Mouse (Mus musculus) heart, embryonic 10.5 days (tissue): ENCODE measurements around the gene Mrpl52. TPM values are rescaled to one million over a fixed set of nuclear protein-coding genes. Genes with fewer than 3 reads are reported as not detected.

ENCODE experiments used
- DNase-seq: peaks from one replicate; pipeline ENCODE4 v3.0.0-alpha.2; 2017; ENCODE audit warnings: low spot score
- H3K27ac ChIP-seq: fragments of 300-500 bp; sonication (generic); 2 replicates; pipeline ENCODE4 v1.5.1; 2016; ENCODE audit warnings: mild to moderate bottlenecking
- H3K27me3 ChIP-seq: fragments of 300-500 bp; sonication (generic); 2 replicates; pipeline ENCODE4 v1.6.1; 2016; ENCODE audit warnings: mild to moderate bottlenecking; ENCODE audit not compliant: poor library complexity, insufficient read depth, severe bottlenecking
- H3K36me3 ChIP-seq: fragments of 300-500 bp; sonication (generic); 2 replicates; pipeline ENCODE4 v1.6.1; 2016; ENCODE audit warnings: mild to moderate bottlenecking, moderate library complexity
- H3K4me1 ChIP-seq: fragments of 300-500 bp; sonication (generic); 2 replicates; pipeline ENCODE4 v1.6.1; 2016; ENCODE audit warnings: mild to moderate bottlenecking
- H3K4me3 ChIP-seq: fragments of 300-500 bp; sonication (generic); 2 replicates; pipeline ENCODE4 v1.5.1; 2016; ENCODE audit warnings: mild to moderate bottlenecking, moderate library complexity
- H3K9me3 ChIP-seq: fragments of 300-500 bp; sonication (generic); 2 replicates; pipeline ENCODE4 v1.6.1; 2016; ENCODE audit warnings: mild to moderate bottlenecking, moderate library complexity
- WGBS: fragments of 180-500 bp; shearing (Covaris S2); methylation state at CpG from one replicate; pipeline ENCODE4 v1.1.7; 2016; 5-methylcytosine and 5-hydroxymethylcytosine counted together
- polyA plus RNA-seq: library from polyadenylated mRNA; unstranded; fragments of >200 nt; fragmentation: Nextera tagmentation; extraction: Ambion mirVana; gene quantifications from 2 replicates; pipeline ENCODE4 v1.2.1, GENCODE M21; 2016

The Mrpl52 gene
- polyA plus RNA-seq: 222 and 228 TPM in 2 replicates

DNA sequence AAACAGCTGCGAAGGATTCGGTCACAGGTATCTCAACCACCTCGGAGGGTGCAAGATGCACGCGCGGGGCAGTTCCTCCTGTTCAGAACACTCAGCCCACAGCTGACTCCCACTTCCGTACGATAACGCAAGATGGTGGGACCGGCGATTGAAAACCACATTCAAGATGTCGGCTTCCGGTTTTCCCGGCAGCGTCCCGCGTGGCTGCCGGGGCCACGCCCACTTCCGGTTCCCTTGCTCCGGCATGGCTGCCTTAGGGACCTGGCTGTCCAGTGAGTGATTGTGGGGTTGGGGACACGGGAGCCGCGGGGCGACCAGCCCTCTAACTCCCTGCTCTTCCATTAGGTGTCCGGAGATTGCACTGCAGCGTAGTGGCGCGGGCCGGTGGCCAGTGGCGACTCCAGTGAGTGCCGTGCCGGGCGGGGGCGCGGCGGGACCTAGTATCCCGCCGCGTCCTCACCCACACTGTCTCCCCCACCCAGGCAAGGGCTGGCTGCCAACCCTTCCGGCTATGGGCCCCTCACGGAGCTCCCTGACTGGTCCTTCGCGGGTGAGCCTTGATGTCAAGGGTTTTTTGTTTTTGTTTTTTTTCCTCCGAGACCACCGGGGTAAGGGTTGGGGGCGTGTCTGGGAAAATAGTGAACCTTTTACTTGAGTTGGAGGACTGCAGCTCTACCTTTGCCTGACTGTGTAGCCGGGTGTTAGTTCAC lies at the start of gene Mrpl52:
TSS of gene Mrpl52 (plus strand) at position 221 of the 710 bp plus-strand sequence.
- Histone ChIP-seq H3K4me3 (peak within 1 kb of the TSS; percentile 80), H3K4me1 (peaks cover 25% of the 10 kb centered on the region), H3K9me3 (no peaks in the 10 kb centered on the region; the same call in 1 of the 2 replicates), H3K27ac (peak within 1 kb of the TSS; percentile 91), H3K36me3 (peaks cover 14% of the 10 kb centered on the region; the same call in 1 of the 2 replicates), H3K27me3 (no peaks in the 10 kb centered on the region)
- DNase-seq: peak; percentile 97
- WGBS: under 1% methylated on average over 48 of the region's 48 CpGs

DNA sequence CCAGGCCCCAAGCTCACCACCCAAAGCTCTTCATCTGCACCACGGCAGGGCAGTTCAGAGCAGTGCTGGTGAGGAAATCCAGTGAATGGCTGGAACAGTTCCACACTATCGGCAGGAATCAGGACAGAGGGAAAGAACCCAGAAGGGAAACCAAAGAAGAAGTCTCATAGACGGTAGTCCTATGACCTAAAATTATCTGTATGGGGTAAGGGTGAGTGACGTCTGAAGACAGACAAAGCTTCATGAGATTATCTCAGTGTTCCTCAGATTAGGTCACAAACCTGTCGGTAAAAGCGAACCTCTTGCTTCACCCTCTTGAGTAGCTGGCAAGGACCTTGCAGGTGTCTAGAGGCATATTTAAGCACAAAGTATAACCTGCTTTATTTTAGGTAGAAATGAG lies 49.5 kb upstream of the Mrpl52 start:
- Histone ChIP-seq H3K9me3 (no peaks in the 10 kb centered on the region), H3K27me3 (no peaks in the 10 kb centered on the region), H3K36me3 (peaks cover 7% of the 10 kb centered on the region; the same call in 1 of the 2 replicates), H3K4me1 (no peaks in the 10 kb centered on the region), H3K4me3 (no peak overlapping the region), H3K27ac (no peak overlapping the region)
- DNase-seq: no peak
- 71% methylated on average over 6 of the region's 6 CpGs for WGBS

DNA sequence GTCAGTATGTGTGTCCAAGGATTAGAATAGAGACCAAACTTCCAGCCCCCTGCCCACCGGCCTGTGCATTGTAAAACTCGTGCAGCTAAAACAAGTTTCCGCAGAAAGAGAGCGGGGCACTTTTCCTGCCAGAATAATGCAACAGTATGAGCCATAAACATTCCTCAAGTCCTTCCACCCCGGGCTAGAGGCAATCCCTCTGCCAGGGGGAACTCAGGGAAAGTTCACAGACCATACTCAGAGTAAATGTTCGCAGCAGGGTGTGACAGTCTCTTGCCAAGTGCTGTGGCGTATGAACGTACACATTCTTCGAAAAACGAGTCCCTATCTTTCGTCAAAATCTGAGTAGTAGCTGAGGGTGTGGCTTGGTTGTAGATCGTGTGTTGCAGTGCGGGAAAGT lies 47.1 kb upstream of the Mrpl52 start:
- no peak for DNase-seq
- H3K27me3 ChIP-seq: no peaks in the 10 kb centered on the region
- 84% methylated on average over 13 of the region's 13 CpGs for WGBS

DNA sequence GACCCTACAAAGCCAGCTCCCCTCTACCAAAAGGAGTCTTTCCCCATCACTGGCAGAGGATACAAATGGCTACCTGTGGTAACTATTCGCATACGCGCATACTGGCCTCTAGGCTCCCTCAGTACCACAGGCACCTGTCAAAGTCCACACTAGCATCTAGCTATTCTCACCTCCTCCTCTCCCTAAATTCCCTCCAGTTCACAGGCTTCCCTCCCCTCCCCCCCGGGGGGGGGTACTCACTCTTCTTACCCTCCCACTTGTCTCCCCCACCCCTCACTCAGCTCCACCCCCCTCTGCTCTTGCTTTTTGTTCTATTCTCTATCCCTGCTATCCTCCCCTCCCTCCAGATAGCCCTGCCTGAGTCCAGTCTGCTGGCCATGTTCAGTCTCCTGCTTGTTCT lies 46.1 kb upstream of the Mrpl52 start:
- 71% methylated on average over 4 of the region's 4 CpGs for WGBS
- Histone ChIP-seq H3K4me3 (no peak overlapping the region), H3K27me3 (no peaks in the 10 kb centered on the region), H3K9me3 (no peaks in the 10 kb centered on the region), H3K4me1 (no peaks in the 10 kb centered on the region), H3K36me3 (no peaks in the 10 kb centered on the region), H3K27ac (no peak overlapping the region)
- no peak for DNase-seq

More for the DNA sequence above, 47.1 kb upstream of the Mrpl52 start:
- Histone ChIP-seq H3K4me3 (no peak overlapping the region), H3K36me3 (no peaks in the 10 kb centered on the region), H3K27ac (no peak overlapping the region), H3K9me3 (no peaks in the 10 kb centered on the region), H3K4me1 (no peaks in the 10 kb centered on the region)

DNA sequence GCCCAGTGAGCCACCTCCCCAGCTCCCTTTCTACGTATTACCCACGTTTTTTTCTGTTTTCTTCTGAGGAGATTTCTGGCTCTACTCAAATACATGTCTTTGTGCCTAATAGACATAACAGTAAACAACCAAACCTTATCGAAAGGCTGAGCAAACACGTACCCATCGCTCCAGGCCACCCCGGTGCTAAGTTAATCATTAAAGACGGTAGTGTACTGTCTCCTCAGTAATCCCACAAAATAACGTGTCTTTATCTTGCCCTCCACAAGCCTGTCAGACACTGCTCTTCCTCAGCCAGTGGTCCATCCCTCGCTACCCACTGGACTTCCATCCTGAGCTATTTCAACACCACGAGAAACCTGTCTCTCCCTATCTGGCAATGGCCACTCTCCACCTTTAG lies 44.9 kb upstream of the Mrpl52 start:
- Histone ChIP-seq H3K27ac (no peak overlapping the region), H3K4me3 (no peak overlapping the region), H3K9me3 (no peaks in the 10 kb centered on the region), H3K36me3 (no peaks in the 10 kb centered on the region), H3K4me1 (no peaks in the 10 kb centered on the region), H3K27me3 (no peaks in the 10 kb centered on the region)
- WGBS: 79% methylated on average over 10 of the region's 10 CpGs
- no peak for DNase-seq

DNA sequence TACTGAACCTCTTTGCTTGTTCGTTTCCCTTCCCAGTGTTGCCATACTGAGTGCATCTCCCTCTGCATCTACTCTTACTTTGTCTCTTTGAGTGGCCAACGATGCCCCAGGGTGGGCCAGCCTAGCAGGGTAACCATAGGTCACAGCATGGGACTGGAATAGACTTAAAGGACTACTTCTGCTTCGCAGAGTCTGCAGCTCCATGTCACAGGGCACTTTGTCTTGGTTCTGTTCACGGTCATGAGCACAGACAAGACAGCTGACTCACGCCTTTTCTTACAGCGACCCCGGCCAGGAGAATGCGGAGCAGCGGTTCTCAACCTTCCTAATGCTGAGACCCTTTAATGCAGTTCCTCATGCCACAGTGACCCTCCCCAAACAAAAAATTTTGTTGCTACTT lies 44.1 kb upstream of the Mrpl52 start:
- Histone ChIP-seq H3K27me3 (no peaks in the 10 kb centered on the region), H3K4me3 (no peak overlapping the region), H3K36me3 (no peaks in the 10 kb centered on the region), H3K4me1 (no peaks in the 10 kb centered on the region), H3K27ac (no peak overlapping the region), H3K9me3 (no peaks in the 10 kb centered on the region)
- DNase-seq: no peak
- 83% methylated on average over 9 of the region's 9 CpGs for WGBS

DNA sequence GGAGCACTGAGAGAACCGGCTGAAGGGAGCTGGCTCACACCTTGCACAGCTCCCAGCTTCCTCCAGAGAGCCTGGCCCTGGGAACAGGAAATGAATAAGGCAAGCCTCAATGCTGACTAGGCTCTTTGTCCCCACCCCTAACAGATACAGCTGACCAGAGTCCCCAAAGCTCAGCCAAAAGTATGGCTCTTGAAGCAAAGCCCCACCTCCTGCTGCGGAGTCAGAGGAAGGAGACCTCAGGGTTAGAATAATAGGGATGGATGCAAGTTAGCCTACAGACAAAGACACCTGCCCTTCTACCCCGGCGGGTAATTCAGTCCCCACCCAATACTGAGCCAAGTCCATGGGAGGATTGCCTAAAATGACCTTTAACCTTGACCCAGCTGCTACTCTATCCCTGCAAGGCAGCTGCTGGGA lies 43.3 kb upstream of the Mrpl52 start:
- Histone ChIP-seq H3K9me3 (no peaks in the 10 kb centered on the region), H3K4me3 (no peak overlapping the region), H3K27me3 (no peaks in the 10 kb centered on the region), H3K36me3 (no peaks in the 10 kb centered on the region), H3K27ac (no peak overlapping the region), H3K4me1 (no peaks in the 10 kb centered on the region)
- 60% methylated on average over 4 of the region's 4 CpGs for WGBS
- DNase-seq: no peak

DNA sequence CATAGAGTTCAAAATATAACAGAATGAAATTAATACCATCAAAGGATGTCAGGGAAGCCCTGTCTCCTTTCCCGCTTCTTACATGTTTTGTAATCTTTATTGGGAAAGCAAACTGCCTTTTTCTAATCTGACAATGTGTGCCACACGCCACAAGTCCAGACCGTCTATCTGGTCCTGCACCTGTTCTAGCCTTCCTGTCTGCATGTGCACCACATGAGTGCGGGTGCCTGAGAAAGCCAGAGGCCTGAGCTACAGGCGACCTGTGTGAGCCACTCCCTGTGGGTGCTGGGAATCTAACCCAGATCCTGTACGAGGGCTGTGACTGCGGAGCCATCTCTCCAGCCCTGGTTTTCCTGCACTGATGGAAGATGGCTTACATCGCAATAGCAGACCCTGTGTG lies 42.3 kb upstream of the Mrpl52 start:
- no peaks in the 10 kb centered on the region for H3K36me3 ChIP-seq
- no peak overlapping the region for H3K4me3 ChIP-seq
- no peaks in the 10 kb centered on the region for H3K4me1 ChIP-seq
- no peaks in the 10 kb centered on the region for H3K27me3 ChIP-seq
- H3K9me3 ChIP-seq: no peaks in the 10 kb centered on the region
- DNase-seq: no peak
- WGBS: 81% methylated on average over 8 of the region's 8 CpGs
- H3K27ac ChIP-seq: no peak overlapping the region

DNA sequence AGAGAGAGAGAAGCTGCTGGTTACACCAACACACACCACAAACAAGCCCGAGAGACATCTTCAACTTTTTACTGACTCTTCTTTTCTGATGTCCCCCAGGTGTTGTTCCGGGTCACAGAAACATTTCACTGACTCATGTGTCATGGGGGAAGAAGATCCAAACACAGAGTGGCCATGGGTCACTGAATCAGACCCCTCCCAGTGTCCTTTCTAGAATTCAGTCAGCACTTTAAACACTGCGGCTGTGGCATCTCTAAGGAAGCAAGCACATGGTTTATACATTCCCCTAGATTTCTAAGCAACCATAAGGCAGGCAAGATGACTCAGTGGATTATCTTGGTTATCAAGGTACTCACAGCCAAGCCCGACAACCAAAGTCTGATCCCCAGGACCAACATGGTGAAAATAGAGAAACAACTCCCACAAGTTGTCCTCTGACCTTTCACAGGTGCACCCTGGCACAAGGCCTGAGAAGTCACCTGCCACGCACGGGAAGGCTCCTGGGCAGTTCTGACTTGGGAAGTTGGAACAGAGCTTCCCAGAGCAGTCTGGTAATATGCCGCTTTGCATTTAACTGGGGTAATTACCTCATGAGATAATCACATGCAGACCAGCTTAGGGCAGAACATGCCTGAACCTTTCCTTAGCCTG lies 40.6 kb upstream of the Mrpl52 start:
- Histone ChIP-seq H3K27me3 (no peaks in the 10 kb centered on the region), H3K27ac (no peak overlapping the region), H3K9me3 (no peaks in the 10 kb centered on the region), H3K4me1 (no peaks in the 10 kb centered on the region), H3K36me3 (no peaks in the 10 kb centered on the region), H3K4me3 (no peak overlapping the region)
- 82% methylated on average over 7 of the region's 7 CpGs for WGBS
- DNase-seq: no peak

DNA sequence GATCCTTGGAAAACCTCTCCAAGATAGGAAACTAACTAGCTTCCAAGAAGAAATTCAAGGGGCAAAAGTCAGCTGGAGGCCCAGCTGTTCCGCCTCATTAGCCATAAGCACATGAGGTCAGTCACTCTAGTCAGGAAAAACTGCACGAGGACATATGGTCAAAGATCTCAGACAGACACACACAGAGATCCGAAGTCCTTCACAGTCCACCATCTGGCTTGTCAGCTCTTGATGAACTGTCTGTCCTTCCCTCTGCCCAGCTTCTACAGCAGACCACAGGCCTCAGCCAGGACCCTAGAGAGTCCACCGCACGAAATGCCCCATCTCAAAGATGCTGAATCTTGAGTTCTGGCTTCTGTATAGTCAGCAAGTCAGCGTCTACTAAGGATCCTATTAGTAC lies 39.2 kb upstream of the Mrpl52 start:
- 86% methylated on average over 6 of the region's 6 CpGs for WGBS
- no peak overlapping the region for H3K4me3 ChIP-seq
- no peaks in the 10 kb centered on the region for H3K36me3 ChIP-seq
- no peak overlapping the region for H3K27ac ChIP-seq
- no peak for DNase-seq
- H3K9me3 ChIP-seq: no peaks in the 10 kb centered on the region
- H3K4me1 ChIP-seq: no peaks in the 10 kb centered on the region
- no peaks in the 10 kb centered on the region for H3K27me3 ChIP-seq

DNA sequence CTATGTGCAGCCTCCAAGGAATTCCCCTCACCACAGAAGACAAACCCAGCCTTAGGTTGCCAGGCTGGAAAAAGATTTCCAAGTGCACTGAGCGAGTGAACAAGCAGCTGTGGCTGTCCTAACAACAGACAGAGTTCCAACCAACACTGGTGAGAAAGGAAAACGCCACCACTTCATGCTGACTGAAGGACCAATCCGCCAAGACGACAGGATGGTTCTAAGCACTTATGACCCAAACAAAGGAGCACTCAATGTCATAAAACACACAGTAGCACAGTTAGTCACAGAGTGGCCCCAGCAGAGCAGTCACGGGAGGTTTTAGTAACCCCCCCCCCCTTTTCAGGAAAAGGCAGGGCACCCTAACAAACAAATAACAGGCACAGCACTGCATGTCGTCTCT lies 35.9 kb upstream of the Mrpl52 start:
- no peaks in the 10 kb centered on the region for H3K4me1 ChIP-seq
- H3K27me3 ChIP-seq: no peaks in the 10 kb centered on the region
- H3K36me3 ChIP-seq: no peaks in the 10 kb centered on the region
- no peaks in the 10 kb centered on the region for H3K9me3 ChIP-seq
- WGBS: 73% methylated on average over 6 of the region's 6 CpGs
- no peak overlapping the region for H3K4me3 ChIP-seq
- no peak for DNase-seq
- H3K27ac ChIP-seq: no peak overlapping the region

DNA sequence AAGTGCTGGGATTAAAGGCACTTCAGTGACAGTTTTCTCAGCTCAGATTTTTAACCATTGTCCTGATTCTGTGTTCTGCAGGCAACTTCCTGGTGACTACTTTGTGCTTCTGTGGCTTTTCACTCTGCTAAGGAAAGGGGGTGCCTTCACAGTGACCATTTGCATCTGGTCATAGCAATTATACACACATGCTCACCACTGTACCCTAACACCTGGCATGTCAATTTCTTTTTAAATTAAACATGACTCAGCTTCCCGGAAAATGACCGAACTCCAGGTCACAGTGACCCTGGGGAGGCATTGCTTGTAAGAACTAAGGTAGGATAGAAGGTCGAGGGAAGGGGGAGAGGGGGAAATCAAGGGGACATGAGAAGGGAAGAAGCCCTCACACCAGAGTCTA lies 32.9 kb upstream of the Mrpl52 start:
- no peak for DNase-seq
- WGBS: 72% methylated on average over 3 of the region's 3 CpGs
- Histone ChIP-seq H3K36me3 (no peaks in the 10 kb centered on the region), H3K4me1 (no peaks in the 10 kb centered on the region), H3K4me3 (no peak overlapping the region), H3K27me3 (no peaks in the 10 kb centered on the region), H3K9me3 (no peaks in the 10 kb centered on the region), H3K27ac (no peak overlapping the region)

DNA sequence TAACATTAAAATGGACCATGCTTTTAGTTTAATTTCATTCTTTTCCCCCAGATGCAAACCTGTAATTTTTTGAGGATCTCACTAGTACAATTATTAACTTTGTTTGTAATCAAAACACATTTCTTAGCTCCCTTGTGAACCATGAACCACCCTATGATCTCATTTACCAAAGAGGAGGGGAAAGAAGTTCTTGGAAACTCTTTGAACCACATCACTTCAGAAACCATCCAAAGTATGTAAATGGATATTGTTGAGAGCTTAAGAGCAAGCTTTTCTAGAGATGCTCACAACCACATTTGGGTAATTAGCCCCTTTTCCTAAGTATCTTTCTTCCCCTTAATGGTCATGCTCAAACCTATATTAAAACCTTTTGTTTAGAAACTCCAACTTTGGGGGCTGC lies 32.4 kb upstream of the Mrpl52 start:
- H3K27ac ChIP-seq: no peak overlapping the region
- H3K36me3 ChIP-seq: no peaks in the 10 kb centered on the region
- no peak overlapping the region for H3K4me3 ChIP-seq

More for the DNA sequence above, 32.4 kb upstream of the Mrpl52 start:
- no peak for DNase-seq
- Histone ChIP-seq H3K4me1 (no peaks in the 10 kb centered on the region), H3K9me3 (no peaks in the 10 kb centered on the region), H3K27me3 (no peaks in the 10 kb centered on the region)
